Mouse (Mus musculus) liver, embryonic 14.5 days (tissue): Measurements from ENCODE around the gene Ecsit.

Experiments used
- CTCF ChIP-seq: IDR thresholded peaks from 2 replicates; pipeline ENCODE4 v1.5.1; 2016; ENCODE audit warnings: antibody characterized with exemption, low read depth, control low read depth
- EP300 ChIP-seq: IDR thresholded peaks from 2 replicates; pipeline ENCODE4 v1.6.1; 2016; ENCODE audit warnings: antibody characterized with exemption, low read depth

DNA sequence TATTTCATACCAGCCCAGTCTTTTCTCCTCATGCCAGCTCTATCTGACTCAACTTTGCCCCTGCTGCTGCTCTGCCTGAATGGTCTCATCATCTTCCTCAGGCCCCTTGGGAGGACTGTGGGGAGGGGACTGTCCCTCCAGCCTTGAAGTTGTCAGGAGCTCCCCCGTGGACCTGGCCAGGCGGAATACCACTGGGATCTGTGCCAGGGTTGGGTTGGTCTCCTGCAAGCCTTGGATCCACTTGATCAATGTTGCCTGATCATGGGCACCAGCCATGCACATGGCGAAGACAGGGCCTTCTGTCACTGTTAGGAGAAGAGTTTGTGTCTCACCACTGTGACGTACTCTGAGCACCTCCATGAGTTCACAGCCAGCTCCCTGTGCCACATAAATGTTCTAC, 13.0 kb downstream of the Ecsit start:
- TF ChIP-seq CTCF (no peak), EP300 (no peak)
